Mouse (Mus musculus) heart, embryonic 13.5 days (tissue): Measurements from ENCODE around the gene Dsn1. TPM values are rescaled to one million over a fixed set of nuclear protein-coding genes. Genes with fewer than 3 reads are reported as not detected.

Experiments used
- ATAC-seq: fragments of 200-750 bp; cut with Nextera tagmentation; 2 replicates; pipeline ENCODE4 v1.8.0; 2017; ENCODE audit warnings: moderate TSS enrichment; ENCODE audit not compliant: insufficient number of reproducible peaks, low FRiP score, low TSS enrichment; ENCODE audit errors: extremely low read depth
- H3K27ac ChIP-seq: fragments of 300-500 bp; sonication (generic); replicated peaks from 2 replicates; pipeline ENCODE4 v1.5.1; 2015; ENCODE audit warnings: moderate library complexity, mild to moderate bottlenecking, inconsistent platforms
- H3K27me3 ChIP-seq: fragments of 300-500 bp; sonication (generic); replicated peaks from 2 replicates; pipeline ENCODE4 v1.6.1; 2015; ENCODE audit warnings: mild to moderate bottlenecking, inconsistent platforms
- H3K36me3 ChIP-seq: fragments of 300-500 bp; sonication (generic); 2 replicates; pipeline ENCODE4 v1.6.1; 2015; ENCODE audit warnings: mild to moderate bottlenecking, inconsistent platforms
- H3K4me1 ChIP-seq: fragments of 300-500 bp; sonication (generic); 2 replicates; pipeline ENCODE4 v1.6.1; 2015; ENCODE audit warnings: inconsistent platforms
- H3K4me2 ChIP-seq: fragments of 300-500 bp; sonication (generic); 2 replicates; pipeline ENCODE4 v1.6.1; 2015; ENCODE audit warnings: inconsistent platforms, mild to moderate bottlenecking, moderate library complexity
- H3K4me3 ChIP-seq: fragments of 300-500 bp; sonication (generic); 2 replicates; pipeline ENCODE4 v1.5.1; 2015; ENCODE audit warnings: moderate library complexity, mild to moderate bottlenecking, inconsistent platforms
- H3K9ac ChIP-seq: fragments of 300-500 bp; sonication (generic); 2 replicates; pipeline ENCODE4 v1.6.1; 2015; ENCODE audit warnings: inconsistent platforms, mild to moderate bottlenecking, moderate library complexity
- H3K9me3 ChIP-seq: fragments of 300-500 bp; sonication (generic); 2 replicates; pipeline ENCODE4 v1.6.1; 2016; ENCODE audit warnings: inconsistent platforms
- WGBS: fragments of 180-500 bp; shearing (Covaris S2); methylation state at CpG from one replicate; pipeline ENCODE4 v1.1.7; 2015; ENCODE audit warnings: mixed read lengths; 5-methylcytosine and 5-hydroxymethylcytosine counted together
- polyA plus RNA-seq: library from polyadenylated mRNA; unstranded; fragments of >200 nt; fragmentation: Nextera tagmentation; extraction: Ambion mirVana; gene quantifications from 2 replicates; pipeline ENCODE4 v1.2.1, GENCODE M21; 2015

Dsn1 gene
- polyA plus RNA-seq, 1 experiment from 2014 or later: 30.2 TPM

DNA sequence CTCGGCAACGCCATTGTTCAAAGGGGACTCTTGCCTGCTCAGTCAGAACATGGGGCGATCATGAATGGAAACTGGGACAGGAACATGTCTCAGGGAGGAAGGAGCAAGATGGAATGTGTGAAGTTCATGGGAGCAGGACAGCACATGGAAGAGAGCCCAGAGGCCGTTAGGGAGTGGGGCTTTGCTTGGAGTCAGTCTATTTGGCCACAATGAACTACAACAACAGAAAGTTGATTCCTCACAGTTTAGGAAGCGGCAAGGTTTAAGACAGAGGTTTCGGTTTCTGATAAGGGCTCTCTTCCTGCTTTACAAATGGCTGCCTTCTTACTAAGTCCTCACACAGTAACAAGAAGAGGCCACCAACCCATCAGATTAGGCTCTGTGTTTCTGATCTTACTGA, 39.6 kb downstream of the Dsn1 start:
- no peak overlapping the region for H3K4me3 ChIP-seq
- no peaks in the 10 kb centered on the region; the same call in 1 of the 2 replicates for H3K36me3 ChIP-seq
- no peak overlapping the region for H3K4me2 ChIP-seq
- 71% methylated on average over 6 of the region's 6 CpGs for WGBS
- H3K9ac ChIP-seq: no peak overlapping the region
- ATAC-seq: no peak
- no peak overlapping the region for H3K27ac ChIP-seq
- no peaks in the 10 kb centered on the region for H3K9me3 ChIP-seq
- H3K27me3 ChIP-seq: no peaks in the 10 kb centered on the region
- peaks cover 29% of the 10 kb centered on the region for H3K4me1 ChIP-seq

- WGBS: 70% methylated on average over 7 of the region's 7 CpGs
- H3K4me2 ChIP-seq: no peak overlapping the region
- H3K27ac ChIP-seq: no peak overlapping the region; the same call in 1 of the 2 replicates
- H3K4me3 ChIP-seq: no peak overlapping the region
- no peaks in the 10 kb centered on the region for H3K27me3 ChIP-seq
- peaks cover 18% of the 10 kb centered on the region for H3K4me1 ChIP-seq
- H3K9me3 ChIP-seq: no peaks in the 10 kb centered on the region
- no peak for ATAC-seq
- H3K36me3 ChIP-seq: no peaks in the 10 kb centered on the region
- no peak overlapping the region for H3K9ac ChIP-seq
Observed at GRCm38 (mm10) chr2:156963891-156964290, 43.1 kb downstream of the Dsn1 start.

DNA sequence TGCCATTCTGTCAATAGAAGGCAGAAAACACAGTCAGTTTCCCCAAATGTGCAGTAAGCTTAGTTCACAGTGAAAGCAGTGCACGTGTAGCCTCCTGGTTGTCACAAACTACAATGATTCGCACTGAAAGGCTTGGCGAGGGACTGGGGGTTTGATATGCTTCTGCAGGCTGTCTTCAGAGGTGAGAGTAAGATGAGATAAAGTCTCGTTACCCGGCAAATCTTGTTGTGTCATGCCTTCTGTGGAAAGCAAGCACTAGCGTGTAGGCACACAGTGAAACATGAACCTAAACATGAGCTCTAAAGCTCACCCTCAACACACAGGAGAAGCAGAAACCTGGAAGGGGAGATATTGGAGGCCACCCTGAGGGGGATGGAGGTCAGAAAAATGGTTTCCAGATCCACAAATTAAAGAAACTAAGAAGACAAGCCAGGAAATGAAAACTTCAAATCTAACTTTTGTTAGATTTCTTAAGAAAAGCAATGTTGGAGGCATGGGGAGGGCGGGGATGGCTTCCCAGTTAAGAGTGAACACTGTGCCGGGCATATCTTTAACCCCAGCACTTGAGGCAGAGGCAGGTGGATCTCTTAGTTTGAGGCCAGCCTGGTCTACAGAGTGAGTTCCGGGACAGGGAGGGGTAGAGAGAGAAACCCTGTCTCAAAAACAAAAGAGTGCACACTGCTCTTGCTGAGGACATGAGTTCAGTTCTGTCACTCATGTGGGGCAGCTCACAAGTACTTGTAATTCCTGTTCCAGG, 48.3 kb downstream of the Dsn1 start:
- Histone ChIP-seq H3K36me3 (0 out of 2 replicates have a peak, but pooled peaks cover 6% of the 10 kb centered on the region), H3K4me3 (no peak overlapping the region), H3K27me3 (no peaks in the 10 kb centered on the region), H3K4me1 (peaks cover 11% of the 10 kb centered on the region), H3K9ac (no peak overlapping the region), H3K9me3 (no peaks in the 10 kb centered on the region), H3K4me2 (no peak overlapping the region), H3K27ac (no peak overlapping the region)
- no peak for ATAC-seq
- WGBS: 61% methylated on average over 9 of the region's 9 CpGs

GRCm38 (mm10) chr2:156957035-156957434, 49.9 kb downstream of the Dsn1 start:
- no peak for ATAC-seq
- no peak overlapping the region for H3K9ac ChIP-seq
- no peak overlapping the region for H3K4me3 ChIP-seq
- H3K27ac ChIP-seq: no peak overlapping the region
- H3K4me2 ChIP-seq: no peak overlapping the region
- no peaks in the 10 kb centered on the region for H3K9me3 ChIP-seq
- no peaks in the 10 kb centered on the region for H3K27me3 ChIP-seq
- 90% methylated on average over 2 of the region's 2 CpGs for WGBS
- H3K36me3 ChIP-seq: 0 out of 2 replicates have a peak, but pooled peaks cover 6% of the 10 kb centered on the region
- peaks cover 10% of the 10 kb centered on the region; the same call in 1 of the 2 replicates for H3K4me1 ChIP-seq

DNA sequence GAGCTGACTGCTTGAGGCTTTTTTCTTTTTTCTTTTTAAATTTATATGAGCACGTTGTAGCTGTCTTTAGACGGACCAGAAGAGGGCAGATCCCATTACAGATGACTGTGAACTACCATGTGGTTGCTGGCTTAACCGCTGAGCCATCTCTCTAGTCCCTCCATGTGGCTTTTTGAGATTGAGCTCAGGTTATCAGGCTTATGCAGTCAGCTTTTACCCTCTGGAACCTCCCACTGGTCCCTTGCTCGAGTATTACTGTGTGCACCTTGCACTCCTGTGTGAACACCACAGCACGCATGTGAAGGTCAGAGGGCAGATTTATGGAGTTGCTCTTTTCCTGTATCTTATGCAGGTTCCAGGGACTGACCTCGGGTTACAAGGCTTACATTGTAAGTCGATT, 50.6 kb downstream of the Dsn1 start:
- ATAC-seq: no peak
- H3K4me1 ChIP-seq: peaks cover 10% of the 10 kb centered on the region; the same call in 1 of the 2 replicates
- H3K36me3 ChIP-seq: 0 out of 2 replicates have a peak, but pooled peaks cover 6% of the 10 kb centered on the region
- WGBS: 68% methylated on average over 7 of the region's 7 CpGs
- H3K9ac ChIP-seq: no peak overlapping the region
- no peak overlapping the region for H3K4me3 ChIP-seq
- H3K9me3 ChIP-seq: no peaks in the 10 kb centered on the region
- H3K4me2 ChIP-seq: no peak overlapping the region
- H3K27ac ChIP-seq: no peak overlapping the region
- H3K27me3 ChIP-seq: no peaks in the 10 kb centered on the region

GRCm38 (mm10) chr2:156954463-156954862, 52.5 kb downstream of the Dsn1 start:
- Histone ChIP-seq H3K27ac (no peak overlapping the region), H3K27me3 (no peaks in the 10 kb centered on the region), H3K9ac (no peak overlapping the region), H3K9me3 (no peaks in the 10 kb centered on the region), H3K4me2 (no peak overlapping the region), H3K36me3 (peaks cover 11% of the 10 kb centered on the region), H3K4me1 (peaks cover 10% of the 10 kb centered on the region; the same call in 1 of the 2 replicates), H3K4me3 (no peak overlapping the region)
- no peak for ATAC-seq
- 90% methylated on average over 5 of the region's 5 CpGs for WGBS

- H3K9me3 ChIP-seq: no peaks in the 10 kb centered on the region
- no peaks in the 10 kb centered on the region for H3K27me3 ChIP-seq
- no peak for ATAC-seq
- H3K9ac ChIP-seq: no peak overlapping the region
- H3K4me2 ChIP-seq: no peak overlapping the region
- no peak overlapping the region for H3K27ac ChIP-seq
- whole genome bisulfite sequencing: 91% methylated on average over 10 of the region's 10 CpGs
- H3K4me1 ChIP-seq: peaks cover 22% of the 10 kb centered on the region
- H3K4me3 ChIP-seq: no peak overlapping the region
- peaks cover 21% of the 10 kb centered on the region for H3K36me3 ChIP-seq
Observed at GRCm38 (mm10) chr2:156951301-156952094, 55.5 kb downstream of the Dsn1 start.

GRCm38 (mm10) chr2:156950816-156951215, 56.1 kb downstream of the Dsn1 start:
- 96% methylated on average over 3 of the region's 3 CpGs for WGBS
- ATAC-seq: no peak

More at GRCm38 (mm10) chr2:156950816-156951215, 56.1 kb downstream of the Dsn1 start:
- Histone ChIP-seq H3K36me3 (peaks cover 26% of the 10 kb centered on the region), H3K9ac (no peak overlapping the region), H3K4me3 (no peak overlapping the region), H3K27ac (no peak overlapping the region), H3K27me3 (no peaks in the 10 kb centered on the region), H3K4me2 (no peak overlapping the region), H3K4me1 (peaks cover 22% of the 10 kb centered on the region), H3K9me3 (no peaks in the 10 kb centered on the region)

Other genes starting within 250 kb of the Dsn1 start
- 1,696 and 1,855 TPM in 2 replicates for gene Myl9, start 231.7 kb downstream of the Dsn1 start, polyA plus RNA-seq
- 35.5 and 35.9 TPM in 2 replicates for gene Tgif2, start 167.1 kb downstream of the Dsn1 start, polyA plus RNA-seq
- 4.1 and 5.3 TPM in 2 replicates for gene 4930518I15Rik, start 149.2 kb downstream of the Dsn1 start, polyA plus RNA-seq
- gene Rab5if, start 144.0 kb downstream of the Dsn1 start, polyA plus RNA-seq: 163 and 172 TPM in 2 replicates
- gene Sla2, start 120.0 kb downstream of the Dsn1 start, polyA plus RNA-seq: 0.28 and 0.37 TPM in 2 replicates
- 28.6 and 30.4 TPM in 2 replicates for gene Ndrg3, start 15.1 kb downstream of the Dsn1 start, polyA plus RNA-seq
- gene Soga1, start 72.1 kb upstream of the Dsn1 start, polyA plus RNA-seq: 2.6 TPM in 2 replicates
- gene Tldc2, start 79.9 kb upstream of the Dsn1 start, polyA plus RNA-seq: not detected in 2 replicates
- 15.9 and 16.4 TPM in 2 replicates for gene Samhd1, start 128.1 kb upstream of the Dsn1 start, polyA plus RNA-seq
- 16.4 and 17.0 TPM in 2 replicates for gene Rbl1, start 197.4 kb upstream of the Dsn1 start, polyA plus RNA-seq